Mouse (Mus musculus): Measurements from ENCODE around the gene Osbpl11. TPM values are rescaled to one million over a fixed set of nuclear protein-coding genes. Genes with fewer than 3 reads are reported as not detected.

The Osbpl11 gene
- polyA plus RNA-seq, 1 experiment from 2014 or later = 19.1 TPM

DNA sequence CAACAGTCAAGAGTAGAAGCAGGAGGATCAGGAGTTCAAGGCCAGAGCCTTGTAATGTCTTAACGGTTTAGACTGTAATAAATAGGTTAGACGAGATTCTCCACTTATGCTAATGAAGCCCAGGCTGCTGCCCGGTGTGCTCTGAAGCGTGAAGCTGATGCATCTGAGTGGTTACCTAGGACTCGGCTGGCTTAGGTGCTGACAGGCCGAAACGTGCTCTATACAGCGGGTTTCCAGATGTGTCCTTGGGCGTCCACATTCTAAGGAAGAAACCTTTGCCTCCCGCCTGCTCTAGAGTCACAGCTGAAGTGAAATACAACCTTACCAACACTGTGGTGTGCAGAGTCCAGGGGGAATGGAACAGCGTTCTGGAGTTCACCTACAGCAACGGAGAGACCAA, 49.3 kb downstream of the Osbpl11 start:
- Histone ChIP-seq H3K4me3 (ENCODE audit: low read depth, low read length) (no peak overlapping the region), H3K9me3 (ENCODE audit: control insufficient read depth, low read length) (no peaks in the 10 kb centered on the region), H3K36me3 (ENCODE audit: control insufficient read depth, insufficient read depth, low read length) (peaks cover 53% of the 10 kb centered on the region), H3K27me3 (replicated peaks; ENCODE audit: control insufficient read depth, insufficient read depth, low read length) (no peaks in the 10 kb centered on the region), H3K4me1 (ENCODE audit: control insufficient read depth, insufficient read depth, low read length) (no peaks in the 10 kb centered on the region), H3K4me2 (ENCODE audit: low read depth, low read length) (no peak overlapping the region), H3K27ac (replicated peaks; ENCODE audit: low read depth, low read length) (no peak overlapping the region), H3K9ac (ENCODE audit: low read depth, low read length) (no peak overlapping the region)
- DNase-seq (ENCODE audit: low spot score) = peak; percentile 14
- 77% methylated on average over 12 of the region's 12 CpGs for WGBS
- peak; percentile 33; the same call in 1 of the 2 replicates for ATAC-seq (ENCODE audit: low read depth)

DNA sequence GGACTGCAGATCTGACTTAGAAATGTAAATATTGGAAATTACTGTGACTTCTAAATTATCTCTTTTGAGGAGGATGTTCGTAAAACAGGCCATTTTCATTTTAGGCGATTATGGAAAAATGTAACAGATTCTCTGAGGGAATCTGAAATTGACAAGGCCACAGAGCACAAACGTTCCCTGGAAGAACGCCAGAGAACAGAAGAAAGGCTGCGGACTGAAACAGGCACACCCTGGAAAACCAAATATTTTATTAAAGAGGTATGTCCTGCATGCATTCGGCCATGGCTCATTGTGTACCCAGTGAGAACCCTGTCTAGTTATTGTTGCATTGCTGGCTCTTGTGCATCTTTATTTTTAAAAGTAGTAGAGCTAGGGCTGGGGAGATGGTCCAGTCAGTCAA, 51.3 kb downstream of the Osbpl11 start:
- no peak overlapping the region for H3K4me3 ChIP-seq (ENCODE audit: low read depth, low read length)
- ATAC-seq (ENCODE audit: low read depth) (no peak), DNase-seq (ENCODE audit: low spot score) (peak; percentile 71)
- no peaks in the 10 kb centered on the region for H3K4me1 ChIP-seq (ENCODE audit: control insufficient read depth, insufficient read depth, low read length)
- no peak overlapping the region for H3K9ac ChIP-seq (ENCODE audit: low read depth, low read length)
- H3K36me3 ChIP-seq (ENCODE audit: control insufficient read depth, insufficient read depth, low read length) = peaks cover 53% of the 10 kb centered on the region
- WGBS = 53% methylated on average over 6 of the region's 6 CpGs
- H3K27ac ChIP-seq (replicated peaks; ENCODE audit: low read depth, low read length) = 0 out of 2 replicates have a peak overlapping the region, but pooled peaks have one; percentile 39
- no peaks in the 10 kb centered on the region for H3K27me3 ChIP-seq (replicated peaks; ENCODE audit: control insufficient read depth, insufficient read depth, low read length)
- H3K4me2 ChIP-seq (ENCODE audit: low read depth, low read length) = no peak overlapping the region
- H3K9me3 ChIP-seq (ENCODE audit: control insufficient read depth, low read length) = no peaks in the 10 kb centered on the region

DNA sequence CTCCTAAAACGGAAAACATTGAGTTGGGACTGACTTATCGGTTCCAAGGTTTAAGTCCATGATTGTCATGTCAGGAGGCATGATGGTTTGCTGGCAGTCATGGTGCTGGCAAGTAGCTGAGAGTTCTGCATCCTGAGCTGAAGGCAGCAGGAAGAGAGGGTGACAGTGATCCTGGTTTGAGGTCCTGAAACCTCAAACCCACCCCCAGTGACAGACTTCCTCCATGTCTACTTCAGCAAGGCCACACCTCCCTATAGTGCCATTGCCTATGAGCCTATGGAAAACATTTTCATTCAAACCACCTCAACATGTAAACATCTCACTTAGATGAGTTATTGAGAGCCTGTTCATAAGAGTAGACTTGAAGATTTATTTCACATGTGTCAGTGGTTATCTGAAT, 54.4 kb downstream of the Osbpl11 start:
- H3K9me3 ChIP-seq (ENCODE audit: control insufficient read depth, low read length) = no peaks in the 10 kb centered on the region
- H3K27ac ChIP-seq (replicated peaks; ENCODE audit: low read depth, low read length) = no peak overlapping the region
- H3K4me1 ChIP-seq (ENCODE audit: control insufficient read depth, insufficient read depth, low read length) = no peaks in the 10 kb centered on the region
- H3K9ac ChIP-seq (ENCODE audit: low read depth, low read length) = no peak overlapping the region
- H3K36me3 ChIP-seq (ENCODE audit: control insufficient read depth, insufficient read depth, low read length) = peaks cover 71% of the 10 kb centered on the region
- 93% methylated on average over 2 of the region's 2 CpGs for WGBS
- no peak for ATAC-seq (ENCODE audit: low read depth)
- H3K4me2 ChIP-seq (ENCODE audit: low read depth, low read length) = no peak overlapping the region
- no peak for DNase-seq (ENCODE audit: low spot score)
- no peaks in the 10 kb centered on the region for H3K27me3 ChIP-seq (replicated peaks; ENCODE audit: control insufficient read depth, insufficient read depth, low read length)
- no peak overlapping the region for H3K4me3 ChIP-seq (ENCODE audit: low read depth, low read length)

DNA sequence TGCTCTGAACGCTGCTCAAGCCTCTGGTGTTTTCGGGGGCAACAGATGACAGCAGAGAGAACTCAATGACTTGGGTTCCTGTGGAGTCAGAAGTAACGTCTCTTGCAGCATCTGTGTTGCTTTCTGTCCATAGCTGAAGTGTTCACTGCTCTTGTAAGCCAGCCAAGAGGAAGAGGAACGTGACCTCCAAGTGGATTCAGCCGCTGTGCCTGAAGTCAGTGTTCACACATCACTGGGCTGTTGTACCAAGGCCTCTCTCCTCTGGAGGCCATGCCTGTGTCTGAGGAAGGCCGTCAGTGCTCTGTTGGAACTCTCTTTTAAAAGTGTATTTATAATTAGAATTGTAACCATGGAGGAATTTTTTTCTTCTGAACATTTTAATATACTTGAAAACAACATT, 57.2 kb downstream of the Osbpl11 start:
- H3K9me3 ChIP-seq (ENCODE audit: control insufficient read depth, low read length) = no peaks in the 10 kb centered on the region
- H3K4me1 ChIP-seq (ENCODE audit: control insufficient read depth, insufficient read depth, low read length) = no peaks in the 10 kb centered on the region
- no peak overlapping the region for H3K27ac ChIP-seq (replicated peaks; ENCODE audit: low read depth, low read length)
- 72% methylated on average over 6 of the region's 6 CpGs for WGBS
- H3K9ac ChIP-seq (ENCODE audit: low read depth, low read length) = no peak overlapping the region
- H3K4me3 ChIP-seq (ENCODE audit: low read depth, low read length) = no peak overlapping the region
- DNase-seq (ENCODE audit: low spot score) = no peak
- no peak overlapping the region for H3K4me2 ChIP-seq (ENCODE audit: low read depth, low read length)
- H3K36me3 ChIP-seq (ENCODE audit: control insufficient read depth, insufficient read depth, low read length) = peaks cover 72% of the 10 kb centered on the region
- no peaks in the 10 kb centered on the region for H3K27me3 ChIP-seq (replicated peaks; ENCODE audit: control insufficient read depth, insufficient read depth, low read length)
- ATAC-seq (ENCODE audit: low read depth) = no peak

DNA sequence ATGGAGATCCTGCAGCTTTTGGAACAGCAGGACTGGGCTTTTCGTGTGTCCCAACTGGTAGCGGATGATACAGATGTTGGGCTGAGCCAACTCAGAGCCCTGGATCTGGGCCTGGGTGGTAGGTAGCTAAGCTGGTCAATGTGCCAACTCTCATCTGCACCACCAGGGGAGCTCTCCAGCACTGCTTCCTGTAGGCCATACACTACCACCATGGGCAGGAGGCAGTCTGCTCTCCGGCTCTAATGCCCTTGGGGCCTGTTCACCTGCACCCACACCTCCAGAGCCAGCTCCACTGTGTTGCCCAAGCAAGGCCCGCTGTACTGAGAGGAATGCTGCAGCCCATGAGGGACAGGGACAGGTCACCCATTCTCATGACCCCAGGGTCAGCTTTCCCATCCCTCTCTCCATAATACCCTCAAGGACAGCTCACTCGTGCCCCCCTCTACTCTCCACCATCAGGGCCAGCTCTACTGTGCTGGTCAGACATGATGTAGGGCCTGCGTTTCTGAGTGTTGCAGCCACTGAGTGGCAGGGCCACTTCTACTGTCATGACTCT, 59.3 kb downstream of the Osbpl11 start:
- no peak overlapping the region for H3K27ac ChIP-seq (replicated peaks; ENCODE audit: low read depth, low read length)
- 88% methylated on average over 6 of the region's 6 CpGs for WGBS
- no peak for ATAC-seq (ENCODE audit: low read depth)
- no peak overlapping the region for H3K4me2 ChIP-seq (ENCODE audit: low read depth, low read length)
- H3K27me3 ChIP-seq (replicated peaks; ENCODE audit: control insufficient read depth, insufficient read depth, low read length) = no peaks in the 10 kb centered on the region
- no peaks in the 10 kb centered on the region for H3K9me3 ChIP-seq (ENCODE audit: control insufficient read depth, low read length)
- H3K4me3 ChIP-seq (ENCODE audit: low read depth, low read length) = no peak overlapping the region
- no peak for DNase-seq (ENCODE audit: low spot score)
- no peaks in the 10 kb centered on the region for H3K4me1 ChIP-seq (ENCODE audit: control insufficient read depth, insufficient read depth, low read length)
- no peak overlapping the region for H3K9ac ChIP-seq (ENCODE audit: low read depth, low read length)
- peaks cover 57% of the 10 kb centered on the region for H3K36me3 ChIP-seq (ENCODE audit: control insufficient read depth, insufficient read depth, low read length)

DNA sequence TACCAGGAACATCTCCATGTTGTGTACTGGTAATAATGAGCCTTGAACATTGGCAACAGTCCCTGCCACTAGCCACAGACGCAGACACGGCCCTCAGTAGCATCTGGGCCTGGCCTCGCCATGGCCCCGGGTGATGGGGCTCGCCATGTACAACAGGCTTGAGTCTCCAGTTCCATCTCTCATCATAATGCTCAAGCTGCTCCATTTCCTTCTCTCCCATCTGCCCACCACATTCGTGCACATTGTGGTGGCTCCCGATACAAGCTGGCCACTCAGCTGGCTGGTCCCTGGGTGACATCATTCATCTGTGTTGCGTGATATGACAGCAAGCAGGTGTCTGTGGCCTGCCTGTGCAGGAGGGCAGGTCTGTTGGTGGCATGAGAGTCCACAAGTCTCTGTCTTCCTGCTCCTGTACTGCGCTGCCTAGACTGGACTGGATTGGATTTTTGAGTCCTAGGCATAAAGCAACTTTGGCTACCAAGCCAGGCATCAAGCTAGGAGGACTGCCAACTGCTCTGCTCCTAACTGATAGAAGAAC, 60.1 kb downstream of the Osbpl11 start:
- DNase-seq (ENCODE audit: low spot score) = no peak
- Histone ChIP-seq H3K4me3 (ENCODE audit: low read depth, low read length) (no peak overlapping the region), H3K27me3 (replicated peaks; ENCODE audit: control insufficient read depth, insufficient read depth, low read length) (no peaks in the 10 kb centered on the region), H3K36me3 (ENCODE audit: control insufficient read depth, insufficient read depth, low read length) (peaks cover 50% of the 10 kb centered on the region), H3K9ac (ENCODE audit: low read depth, low read length) (no peak overlapping the region), H3K4me2 (ENCODE audit: low read depth, low read length) (no peak overlapping the region), H3K27ac (replicated peaks; ENCODE audit: low read depth, low read length) (no peak overlapping the region), H3K9me3 (ENCODE audit: control insufficient read depth, low read length) (no peaks in the 10 kb centered on the region), H3K4me1 (ENCODE audit: control insufficient read depth, insufficient read depth, low read length) (no peaks in the 10 kb centered on the region)
- 94% methylated on average over 9 of the region's 9 CpGs for WGBS
- ATAC-seq (ENCODE audit: low read depth) = no peak

DNA sequence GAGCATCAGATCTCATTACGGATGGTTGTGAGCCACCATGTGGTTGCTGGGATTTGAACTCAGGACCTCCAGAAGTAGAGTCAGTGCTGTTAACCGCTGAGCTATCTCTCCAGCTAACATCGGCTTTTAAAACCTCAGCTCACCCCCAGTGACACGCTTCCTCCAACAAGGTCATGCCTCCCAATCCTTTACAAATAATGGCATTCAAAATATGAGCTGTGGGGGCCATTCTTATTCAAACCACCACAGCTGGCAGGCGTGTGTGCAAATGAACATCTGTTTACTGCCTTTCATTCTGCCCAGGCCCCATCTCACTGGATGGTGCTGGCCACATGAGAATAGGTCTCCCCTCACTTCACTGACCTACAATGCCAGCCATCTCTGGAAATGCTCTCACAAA, 61.7 kb downstream of the Osbpl11 start:
- Histone ChIP-seq H3K36me3 (ENCODE audit: control insufficient read depth, insufficient read depth, low read length) (peaks cover 34% of the 10 kb centered on the region), H3K27ac (replicated peaks; ENCODE audit: low read depth, low read length) (no peak overlapping the region), H3K4me1 (ENCODE audit: control insufficient read depth, insufficient read depth, low read length) (no peaks in the 10 kb centered on the region), H3K27me3 (replicated peaks; ENCODE audit: control insufficient read depth, insufficient read depth, low read length) (no peaks in the 10 kb centered on the region), H3K4me3 (ENCODE audit: low read depth, low read length) (no peak overlapping the region), H3K9me3 (ENCODE audit: control insufficient read depth, low read length) (no peaks in the 10 kb centered on the region), H3K9ac (ENCODE audit: low read depth, low read length) (no peak overlapping the region), H3K4me2 (ENCODE audit: low read depth, low read length) (no peak overlapping the region)
- 87% methylated on average over 5 of the region's 5 CpGs for WGBS
- DNase-seq (ENCODE audit: low spot score) (no peak), ATAC-seq (ENCODE audit: low read depth) (no peak)

DNA sequence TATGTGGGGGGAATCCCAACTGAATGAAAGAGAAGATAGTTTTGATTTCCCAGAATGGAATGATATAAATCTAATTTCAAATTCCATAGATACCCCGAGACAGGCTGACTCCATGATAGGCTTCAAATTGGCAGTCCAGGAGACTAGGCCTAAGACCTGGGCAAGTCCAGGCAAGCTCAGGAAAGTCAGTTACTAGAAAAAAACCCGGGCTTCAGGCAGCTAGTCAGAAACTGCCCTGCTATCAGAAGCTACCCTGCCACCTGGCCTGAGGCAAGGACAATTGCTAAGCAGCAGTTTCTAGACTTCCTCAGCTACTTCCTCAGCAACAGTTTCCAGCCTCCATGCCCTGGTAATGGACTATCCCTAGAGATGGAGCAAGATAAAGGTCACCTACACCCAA, 62.1 kb downstream of the Osbpl11 start:
- no peaks in the 10 kb centered on the region for H3K9me3 ChIP-seq (ENCODE audit: control insufficient read depth, low read length)
- DNase-seq (ENCODE audit: low spot score) = no peak
- no peak overlapping the region for H3K9ac ChIP-seq (ENCODE audit: low read depth, low read length)
- peaks cover under 1% of the 10 kb centered on the region; the same call in 1 of the 2 replicates for H3K4me1 ChIP-seq (ENCODE audit: control insufficient read depth, insufficient read depth, low read length)
- peaks cover 30% of the 10 kb centered on the region for H3K36me3 ChIP-seq (ENCODE audit: control insufficient read depth, insufficient read depth, low read length)
- H3K27ac ChIP-seq (replicated peaks; ENCODE audit: low read depth, low read length) = no peak overlapping the region
- H3K27me3 ChIP-seq (replicated peaks; ENCODE audit: control insufficient read depth, insufficient read depth, low read length) = no peaks in the 10 kb centered on the region
- H3K4me2 ChIP-seq (ENCODE audit: low read depth, low read length) = no peak overlapping the region
- WGBS = 74% methylated on average over 2 of the region's 2 CpGs
- H3K4me3 ChIP-seq (ENCODE audit: low read depth, low read length) = no peak overlapping the region
- no peak for ATAC-seq (ENCODE audit: low read depth)

DNA sequence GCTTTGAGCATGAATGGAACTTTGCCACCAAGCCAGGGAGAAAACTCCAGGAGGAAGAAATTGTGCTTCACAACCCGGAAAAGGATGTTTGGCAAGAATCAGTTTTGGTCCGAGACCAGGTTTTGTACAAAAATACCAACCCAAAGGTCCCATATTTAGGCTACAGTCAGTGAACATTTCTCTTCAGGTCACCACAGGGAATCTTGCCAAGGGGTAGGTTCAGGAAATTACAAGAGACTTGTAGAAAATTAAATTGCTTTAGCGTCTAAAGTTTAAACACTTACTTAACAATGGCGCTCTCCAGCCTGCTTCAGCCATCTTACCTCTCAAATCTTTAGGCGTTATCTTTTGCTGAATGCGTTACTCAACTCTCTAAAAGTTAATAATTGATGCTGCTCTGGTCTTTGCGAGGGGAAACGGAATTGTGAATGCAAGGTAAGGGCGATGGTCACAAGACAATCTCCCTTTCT, 65.8 kb downstream of the Osbpl11 start:
- WGBS = 15% methylated on average over 9 of the region's 9 CpGs
- DNase-seq (ENCODE audit: low spot score) (peak; percentile 35), ATAC-seq (ENCODE audit: low read depth) (no peak)
- Histone ChIP-seq H3K9me3 (ENCODE audit: control insufficient read depth, low read length) (no peaks in the 10 kb centered on the region), H3K4me2 (ENCODE audit: low read depth, low read length) (peak overlapping the region; percentile 77), H3K4me1 (ENCODE audit: control insufficient read depth, insufficient read depth, low read length) (peaks cover 8% of the 10 kb centered on the region), H3K36me3 (ENCODE audit: control insufficient read depth, insufficient read depth, low read length) (no peaks in the 10 kb centered on the region), H3K9ac (ENCODE audit: low read depth, low read length) (peak overlapping the region; percentile 93), H3K4me3 (ENCODE audit: low read depth, low read length) (peak overlapping the region; percentile 94), H3K27me3 (replicated peaks; ENCODE audit: control insufficient read depth, insufficient read depth, low read length) (no peaks in the 10 kb centered on the region), H3K27ac (replicated peaks; ENCODE audit: low read depth, low read length) (peak overlapping the region; percentile 83)
